Mouse (Mus musculus) lung, postnatal 36 days (tissue): ENCODE results near the gene Kcng3.

Source experiments
- DNase-seq: peaks from one replicate; pipeline ENCODE4 v3.0.0; 2022; ENCODE audit warnings: mixed read lengths

Kcng3 gene

GRCm38 (mm10) chr17:83630787-83631678, 662 bp downstream of the Kcng3 start:
- peak; percentile 18 for DNase-seq

GRCm38 (mm10) chr17:83613907-83614306, 17.8 kb downstream of the Kcng3 start:
- no peak for DNase-seq

GRCm38 (mm10) chr17:83609532-83609931, 22.2 kb downstream of the Kcng3 start:
- DNase-seq, result no peak

- DNase-seq, result no peak
Observed at GRCm38 (mm10) chr17:83600976-83601375, 30.7 kb downstream of the Kcng3 start.

GRCm38 (mm10) chr17:83595966-83596365, 35.7 kb downstream of the Kcng3 start:
- no peak for DNase-seq

GRCm38 (mm10) chr17:83594526-83594925, 37.2 kb downstream of the Kcng3 start:
- DNase-seq, result no peak

- DNase-seq, result no peak
Observed at GRCm38 (mm10) chr17:83593396-83593795, 38.3 kb downstream of the Kcng3 start.

GRCm38 (mm10) chr17:83588663-83589341, 42.9 kb downstream of the Kcng3 start:
- no peak for DNase-seq

- no peak for DNase-seq
Observed at GRCm38 (mm10) chr17:83587731-83588130, 44.0 kb downstream of the Kcng3 start.

GRCm38 (mm10) chr17:83582585-83582984, 49.1 kb downstream of the Kcng3 start:
- DNase-seq, result no peak

GRCm38 (mm10) chr17:83580734-83581133, 51.0 kb downstream of the Kcng3 start:
- no peak for DNase-seq

GRCm38 (mm10) chr17:83576810-83577371, 54.8 kb downstream of the Kcng3 start:
- no peak for DNase-seq

- DNase-seq, result no peak
Observed at GRCm38 (mm10) chr17:83574615-83575014, 57.1 kb downstream of the Kcng3 start.

GRCm38 (mm10) chr17:83573128-83573527, 58.6 kb downstream of the Kcng3 start:
- DNase-seq, result no peak

- DNase-seq, result no peak
Observed at GRCm38 (mm10) chr17:83572366-83572765, 59.3 kb downstream of the Kcng3 start.

GRCm38 (mm10) chr17:83567375-83567774, 64.3 kb downstream of the Kcng3 start:
- no peak for DNase-seq

GRCm38 (mm10) chr17:83565506-83565905, 66.2 kb downstream of the Kcng3 start:
- no peak for DNase-seq

GRCm38 (mm10) chr17:83564119-83564820, 67.4 kb downstream of the Kcng3 start:
- DNase-seq, result no peak

- DNase-seq, result peak; percentile 80
Observed at GRCm38 (mm10) chr17:83563703-83564111, 68.0 kb downstream of the Kcng3 start.

- DNase-seq, result no peak
Observed at GRCm38 (mm10) chr17:83562153-83563010, 69.3 kb downstream of the Kcng3 start.

GRCm38 (mm10) chr17:83559081-83559480, 72.6 kb downstream of the Kcng3 start:
- no peak for DNase-seq

- no peak for DNase-seq
Observed at GRCm38 (mm10) chr17:83555836-83556235, 75.9 kb downstream of the Kcng3 start.
